Mouse (Mus musculus) embryo, embryonic 11.5 days (tissue): ENCODE results near the gene Rab10.
"Not testable (repeated sequence)": the region's sequence is repeated elsewhere in the genome, so short reads cannot be mapped to it uniquely, and the experiment has no call there.

Experiments used
- DNase-seq: peaks from one replicate; pipeline ENCODE4 v3.0.0-alpha.2; 2012; ENCODE audit warnings: low read depth, low spot score

Gene Rab10

GRCm38 (mm10) chr12:3309391-3310320 lies at the start of gene Rab10:
Gene Rab10 (minus strand): TSS chr12:3309969.
- peak; percentile 97 for DNase-seq

- peak; percentile 42 for DNase-seq
Measured at GRCm38 (mm10) chr12:3359302-3359701, 49.5 kb upstream of the Rab10 start.

GRCm38 (mm10) chr12:3356824-3357223 lies 47.1 kb upstream of the Rab10 start:
- no peak for DNase-seq

GRCm38 (mm10) chr12:3355068-3355467 lies 45.3 kb upstream of the Rab10 start:
- DNase-seq, result no peak

- no peak for DNase-seq
Measured at GRCm38 (mm10) chr12:3352216-3352615, 42.4 kb upstream of the Rab10 start.

- no peak for DNase-seq
Measured at GRCm38 (mm10) chr12:3350136-3350535, 40.4 kb upstream of the Rab10 start.

GRCm38 (mm10) chr12:3349387-3349786 lies 39.6 kb upstream of the Rab10 start:
- DNase-seq, result no peak

GRCm38 (mm10) chr12:3347682-3348081 lies 37.9 kb upstream of the Rab10 start:
- no peak for DNase-seq

- DNase-seq, result no peak
Measured at GRCm38 (mm10) chr12:3345038-3345437, 35.3 kb upstream of the Rab10 start.

- DNase-seq, result no peak
Measured at GRCm38 (mm10) chr12:3344155-3344554, 34.4 kb upstream of the Rab10 start.

GRCm38 (mm10) chr12:3338931-3339330 lies 29.2 kb upstream of the Rab10 start:
- DNase-seq, result no peak

GRCm38 (mm10) chr12:3329677-3330076 lies 19.9 kb upstream of the Rab10 start:
- DNase-seq, result no peak

- no peak for DNase-seq
Measured at GRCm38 (mm10) chr12:3325232-3325631, 15.5 kb upstream of the Rab10 start.

GRCm38 (mm10) chr12:3323241-3323640 lies 13.5 kb upstream of the Rab10 start:
- DNase-seq, result no peak

- no peak for DNase-seq
Measured at GRCm38 (mm10) chr12:3319377-3319776, 9.6 kb upstream of the Rab10 start.

- DNase-seq, result no peak
Measured at GRCm38 (mm10) chr12:3316937-3317336, 7.2 kb upstream of the Rab10 start.

GRCm38 (mm10) chr12:3316083-3316482 lies 6.3 kb upstream of the Rab10 start:
- no peak for DNase-seq

GRCm38 (mm10) chr12:3312886-3313285 lies 3.1 kb upstream of the Rab10 start:
- DNase-seq, result no peak

- DNase-seq, result no peak
Measured at GRCm38 (mm10) chr12:3310321-3310692, 538 bp upstream of the Rab10 start.

- peak; percentile 20 for DNase-seq
Measured at GRCm38 (mm10) chr12:3308541-3309241, 1.1 kb downstream of the Rab10 start.

- DNase-seq, result no peak
Measured at GRCm38 (mm10) chr12:3307587-3307986, 2.2 kb downstream of the Rab10 start.

GRCm38 (mm10) chr12:3305238-3305637 lies 4.5 kb downstream of the Rab10 start:
- DNase-seq, result no peak

- DNase-seq, result not testable (repeated sequence)
Measured at GRCm38 (mm10) chr12:3297622-3298021, 12.1 kb downstream of the Rab10 start.
